Mouse (Mus musculus) limb, embryonic 11.5 days (tissue): ENCODE data around the gene Cipc. TPM values are rescaled to one million over a fixed set of nuclear protein-coding genes. Genes with fewer than 3 reads are reported as not detected.

Experiments used
- polyA plus RNA-seq: library from polyadenylated mRNA; unstranded; fragments of >200 nt; fragmentation: Nextera tagmentation; extraction: Ambion mirVana; gene quantifications from 2 replicates; pipeline ENCODE4 v1.2.1, GENCODE M21; 2014

Cipc gene
- polyA plus RNA-seq, 1 experiment from 2014 or later: 31.3 TPM

Other genes starting within 250 kb of the Cipc start
- 9.9 and 12.1 TPM in 2 replicates for gene Angel1, start 220.6 kb upstream of the Cipc start, polyA plus RNA-seq
- not detected in 2 replicates for gene Lrrc74a, start 212.7 kb upstream of the Cipc start, polyA plus RNA-seq
- gene Irf2bpl, start 62.2 kb upstream of the Cipc start, polyA plus RNA-seq: 17.9 and 22.0 TPM in 2 replicates
- gene Zdhhc22, start 43.4 kb downstream of the Cipc start, polyA plus RNA-seq: 0.05 TPM in 1 of 2 replicates, not detected in the other
- 0.07 TPM in 1 of 2 replicates, not detected in the other for gene Tmem63c, start 74.3 kb downstream of the Cipc start, polyA plus RNA-seq
- gene Ngb, start 155.5 kb downstream of the Cipc start, polyA plus RNA-seq: 0.12 and 0.18 TPM in 2 replicates
- 36.6 and 38.0 TPM in 2 replicates for gene Gstz1, start 200.1 kb downstream of the Cipc start, polyA plus RNA-seq
- 15.4 and 16.7 TPM in 2 replicates for gene Pomt2, start 200.9 kb downstream of the Cipc start, polyA plus RNA-seq